Mouse (Mus musculus): Measurements from ENCODE around the gene Hpca. TPM values are rescaled to one million over a fixed set of nuclear protein-coding genes. Genes with fewer than 3 reads are reported as not detected.

Gene Hpca
- polyA plus RNA-seq, 1 experiment, result not detected

GRCm38 (mm10) chr4:129136579-129137391 lies 14.9 kb upstream of the Hpca start, which contains the start of gene Fndc5:
Fndc5 (plus strand) TSS chr4:129136999.
- no peak within 1 kb of the TSS for H3K27ac ChIP-seq (ENCODE audit: insufficient read depth, low read depth, low read length)
- TF ChIP-seq CTCF (IDR thresholded peaks at IDR 0.05; ENCODE audit: low read depth, low read length), result no peak
- no peak for TF ChIP-seq POLR2A (IDR thresholded peaks at IDR 0.05; ENCODE audit: borderline replicate concordance, low read depth, low read length)
- no peaks in the 10 kb centered on the region for H3K4me1 ChIP-seq (ENCODE audit: control insufficient read depth, insufficient read depth, low read length)
- H3K4me3 ChIP-seq (ENCODE audit: insufficient read depth, low read length), result peak within 1 kb of the TSS; percentile 47

GRCm38 (mm10) chr4:129136189-129136578 lies 14.3 kb upstream of the Hpca start:
- H3K4me3 ChIP-seq (ENCODE audit: insufficient read depth, low read length), result peak overlapping the region; percentile 47
- TF ChIP-seq CTCF (IDR thresholded peaks at IDR 0.05; ENCODE audit: low read depth, low read length) (no peak), POLR2A (IDR thresholded peaks at IDR 0.05; ENCODE audit: borderline replicate concordance, low read depth, low read length) (no peak)
- no peak overlapping the region for H3K27ac ChIP-seq (ENCODE audit: insufficient read depth, low read depth, low read length)
- H3K4me1 ChIP-seq (ENCODE audit: control insufficient read depth, insufficient read depth, low read length), result no peaks in the 10 kb centered on the region

GRCm38 (mm10) chr4:129135637-129136036 lies 13.8 kb upstream of the Hpca start:
- no peaks in the 10 kb centered on the region for H3K4me1 ChIP-seq (ENCODE audit: control insufficient read depth, insufficient read depth, low read length)
- TF ChIP-seq POLR2A (IDR thresholded peaks at IDR 0.05; ENCODE audit: borderline replicate concordance, low read depth, low read length), result no peak
- no peak for TF ChIP-seq CTCF (IDR thresholded peaks at IDR 0.05; ENCODE audit: low read depth, low read length)
- H3K27ac ChIP-seq (ENCODE audit: insufficient read depth, low read depth, low read length), result no peak overlapping the region
- H3K4me3 ChIP-seq (ENCODE audit: insufficient read depth, low read length), result no peak overlapping the region

GRCm38 (mm10) chr4:129134799-129135585 lies 13.2 kb upstream of the Hpca start:
- H3K4me1 ChIP-seq (ENCODE audit: control insufficient read depth, insufficient read depth, low read length), result no peaks in the 10 kb centered on the region
- no peak overlapping the region for H3K27ac ChIP-seq (ENCODE audit: insufficient read depth, low read depth, low read length)
- no peak for TF ChIP-seq POLR2A (IDR thresholded peaks at IDR 0.05; ENCODE audit: borderline replicate concordance, low read depth, low read length)
- peak; percentile 92 for TF ChIP-seq CTCF (IDR thresholded peaks at IDR 0.05; ENCODE audit: low read depth, low read length)
- no peak overlapping the region for H3K4me3 ChIP-seq (ENCODE audit: insufficient read depth, low read length)

- TF ChIP-seq POLR2A (IDR thresholded peaks at IDR 0.05; ENCODE audit: borderline replicate concordance, low read depth, low read length), result no peak
- no peak for TF ChIP-seq CTCF (IDR thresholded peaks at IDR 0.05; ENCODE audit: low read depth, low read length)
- Histone ChIP-seq H3K4me1 (ENCODE audit: control insufficient read depth, insufficient read depth, low read length) (no peaks in the 10 kb centered on the region), H3K4me3 (ENCODE audit: insufficient read depth, low read length) (peak overlapping the region; percentile 17; the same call in 1 of the 2 replicates), H3K27ac (ENCODE audit: insufficient read depth, low read depth, low read length) (no peak overlapping the region)
Measured at GRCm38 (mm10) chr4:129130755-129131303, 9.0 kb upstream of the Hpca start.

- TF ChIP-seq POLR2A (IDR thresholded peaks at IDR 0.05; ENCODE audit: borderline replicate concordance, low read depth, low read length) (no peak), CTCF (IDR thresholded peaks at IDR 0.05; ENCODE audit: low read depth, low read length) (peak; percentile 98)
- Histone ChIP-seq H3K4me3 (ENCODE audit: insufficient read depth, low read length) (no peak overlapping the region), H3K27ac (ENCODE audit: insufficient read depth, low read depth, low read length) (no peak overlapping the region), H3K4me1 (ENCODE audit: control insufficient read depth, insufficient read depth, low read length) (no peaks in the 10 kb centered on the region)
Measured at GRCm38 (mm10) chr4:129130149-129130548, 8.3 kb upstream of the Hpca start.

GRCm38 (mm10) chr4:129129387-129129786 lies 7.6 kb upstream of the Hpca start:
- Histone ChIP-seq H3K4me3 (ENCODE audit: insufficient read depth, low read length) (no peak overlapping the region), H3K27ac (ENCODE audit: insufficient read depth, low read depth, low read length) (no peak overlapping the region), H3K4me1 (ENCODE audit: control insufficient read depth, insufficient read depth, low read length) (no peaks in the 10 kb centered on the region)
- no peak for TF ChIP-seq POLR2A (IDR thresholded peaks at IDR 0.05; ENCODE audit: borderline replicate concordance, low read depth, low read length)
- no peak for TF ChIP-seq CTCF (IDR thresholded peaks at IDR 0.05; ENCODE audit: low read depth, low read length)

- H3K27ac ChIP-seq (ENCODE audit: insufficient read depth, low read depth, low read length), result no peak overlapping the region
- TF ChIP-seq CTCF (IDR thresholded peaks at IDR 0.05; ENCODE audit: low read depth, low read length), result no peak
- TF ChIP-seq POLR2A (IDR thresholded peaks at IDR 0.05; ENCODE audit: borderline replicate concordance, low read depth, low read length), result no peak
- no peak overlapping the region for H3K4me3 ChIP-seq (ENCODE audit: insufficient read depth, low read length)
- H3K4me1 ChIP-seq (ENCODE audit: control insufficient read depth, insufficient read depth, low read length), result no peaks in the 10 kb centered on the region
Measured at GRCm38 (mm10) chr4:129128582-129129338, 6.9 kb upstream of the Hpca start.

GRCm38 (mm10) chr4:129125736-129126451 lies 4.1 kb upstream of the Hpca start:
- Histone ChIP-seq H3K4me3 (ENCODE audit: insufficient read depth, low read length) (no peak overlapping the region), H3K4me1 (ENCODE audit: control insufficient read depth, insufficient read depth, low read length) (no peaks in the 10 kb centered on the region), H3K27ac (ENCODE audit: insufficient read depth, low read depth, low read length) (no peak overlapping the region)
- TF ChIP-seq POLR2A (IDR thresholded peaks at IDR 0.05; ENCODE audit: borderline replicate concordance, low read depth, low read length) (no peak), CTCF (IDR thresholded peaks at IDR 0.05; ENCODE audit: low read depth, low read length) (no peak)

All from bone marrow macrophage, adult 2 months (primary cell).